Mouse (Mus musculus): Measurements from ENCODE around the gene Aff4.
"Not testable (repeated sequence)": the region's sequence is repeated elsewhere in the genome, so short reads cannot be mapped to it uniquely, and the experiment has no call there.

The Aff4 gene

GRCm38 (mm10) chr11:53341019-53341418, 9.6 kb upstream of the Aff4 start:
- DNase-seq: not testable (repeated sequence)

GRCm38 (mm10) chr11:53342711-53343110, 7.9 kb upstream of the Aff4 start:
- DNase-seq: no peak

- DNase-seq: peak; percentile 62
Observed at GRCm38 (mm10) chr11:53345328-53345727, 5.3 kb upstream of the Aff4 start.

DNA sequence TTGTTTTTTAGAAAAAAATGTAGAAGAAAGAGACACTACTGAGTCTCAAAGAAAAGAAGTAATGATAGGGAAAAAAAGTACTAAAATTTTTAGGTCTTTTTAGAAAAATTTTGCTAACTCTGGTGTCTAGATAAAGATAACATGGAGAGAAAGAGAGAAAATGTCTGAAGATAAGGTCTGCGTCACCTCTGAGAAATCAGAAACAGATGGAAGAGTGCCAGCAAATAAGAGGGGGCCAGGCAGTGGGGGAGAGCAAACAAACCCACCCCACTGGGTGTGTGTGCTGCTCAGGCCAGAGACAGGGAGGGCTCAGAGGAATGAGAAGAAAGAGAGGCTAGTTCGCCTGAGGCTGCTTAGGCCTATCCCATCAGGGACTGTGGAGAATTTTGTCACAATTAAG, 4.9 kb upstream of the Aff4 start:
- DNase-seq: no peak

- DNase-seq: peak; percentile 47
Observed at GRCm38 (mm10) chr11:53351224-53351942, 750 bp downstream of the Aff4 start.

- DNase-seq: no peak
Observed at GRCm38 (mm10) chr11:53351943-53352590, 1.4 kb downstream of the Aff4 start.

- no peak for DNase-seq
Observed at GRCm38 (mm10) chr11:53358504-53359155, 8.0 kb downstream of the Aff4 start.

- DNase-seq: no peak
Observed at GRCm38 (mm10) chr11:53367032-53367431, 16.4 kb downstream of the Aff4 start.

DNA sequence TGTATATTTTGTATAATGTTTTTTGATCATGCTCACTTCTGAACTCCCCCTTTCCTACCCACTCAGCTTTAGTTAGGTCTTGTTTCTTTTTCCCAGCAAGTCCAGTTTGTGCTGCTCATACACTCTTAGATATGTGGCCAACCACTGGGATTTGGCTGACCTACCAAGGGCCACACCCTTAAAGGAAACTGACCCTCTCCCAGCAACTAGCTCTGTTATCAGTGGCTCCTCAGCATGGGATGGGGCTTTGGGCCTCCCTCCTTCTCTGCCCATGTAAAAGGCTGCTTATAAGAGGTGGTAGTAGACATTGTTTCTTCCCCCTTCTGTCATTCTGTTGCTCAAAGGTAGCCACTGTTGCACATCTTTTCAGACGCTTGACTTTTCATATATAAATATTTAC, 28.3 kb downstream of the Aff4 start:
- DNase-seq: no peak

DNA sequence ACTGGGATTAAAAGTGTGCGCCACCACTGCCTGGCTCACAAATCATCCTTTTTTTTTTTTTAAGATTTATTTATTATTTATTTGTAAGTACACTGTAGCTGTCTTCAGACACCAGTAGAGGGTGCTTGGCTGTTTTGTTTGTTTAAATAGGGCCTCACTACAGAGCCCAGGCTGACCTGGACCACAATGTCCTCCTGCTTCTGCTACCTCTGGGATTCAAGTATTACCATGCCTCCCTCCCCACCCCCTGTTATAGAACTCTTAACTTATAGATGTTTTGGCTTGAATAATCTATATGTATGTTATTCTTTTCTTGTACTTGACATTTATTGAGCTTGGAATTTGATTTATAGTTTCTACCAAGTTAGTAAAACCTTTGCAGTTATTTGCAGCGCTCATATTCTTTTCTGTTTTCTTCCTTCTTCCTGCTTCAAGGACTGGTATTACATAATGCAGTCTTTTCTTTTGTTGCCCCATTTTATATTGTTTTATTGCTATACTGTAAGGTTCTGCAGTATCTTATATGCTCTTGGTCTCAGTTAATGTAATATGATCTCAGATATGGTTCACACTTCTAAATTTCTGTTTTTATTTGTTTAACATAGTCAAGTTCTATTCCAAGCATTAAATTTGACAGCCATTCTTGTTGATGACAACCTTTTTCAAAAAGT, 33.3 kb downstream of the Aff4 start:
- DNase-seq: no peak

- DNase-seq: no peak
Observed at GRCm38 (mm10) chr11:53393856-53394255, 43.2 kb downstream of the Aff4 start.

- DNase-seq: no peak
Observed at GRCm38 (mm10) chr11:53403638-53404037, 53.0 kb downstream of the Aff4 start.

DNA sequence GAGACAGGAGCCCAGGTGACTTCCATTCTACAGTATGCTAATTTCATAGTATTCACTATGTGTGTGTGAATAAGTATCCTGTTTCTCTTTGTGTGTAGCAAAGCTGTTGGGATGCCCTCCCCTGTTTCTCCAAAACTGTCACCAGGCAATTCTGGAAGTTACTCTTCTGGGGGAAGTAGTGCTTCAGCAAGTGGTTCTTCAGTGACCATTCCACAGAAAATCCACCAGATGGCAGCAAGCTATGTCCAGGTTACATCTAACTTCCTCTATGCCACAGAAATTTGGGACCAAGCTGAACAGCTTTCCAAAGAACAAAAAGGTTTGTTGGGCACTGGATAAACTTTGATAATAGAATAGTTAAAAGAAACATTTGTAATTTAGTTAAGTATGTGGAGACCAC, 61.1 kb downstream of the Aff4 start:
- no peak for DNase-seq

DNA sequence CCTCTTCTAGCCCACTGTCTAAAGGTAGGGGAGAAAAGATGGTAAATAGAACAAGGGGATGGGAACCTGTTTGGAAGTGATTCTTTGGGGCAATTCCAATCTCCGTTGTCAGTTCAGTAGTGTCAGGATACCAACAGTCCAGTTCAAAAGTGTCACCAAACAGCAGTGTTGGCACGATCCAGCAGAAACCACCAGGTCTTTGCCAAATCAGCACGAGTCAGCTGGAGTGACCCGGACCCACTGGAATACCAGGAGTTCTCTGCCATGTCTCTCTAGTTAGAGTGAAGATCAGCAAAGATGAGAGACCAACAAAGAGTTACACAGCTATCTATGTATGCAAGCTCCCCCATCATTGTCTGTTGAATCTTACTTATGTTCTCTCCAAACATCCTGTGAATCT, 63.2 kb downstream of the Aff4 start:
- no peak for DNase-seq

- no peak for DNase-seq
Observed at GRCm38 (mm10) chr11:53418048-53418447, 67.4 kb downstream of the Aff4 start.

- DNase-seq: no peak
Observed at GRCm38 (mm10) chr11:53423036-53423435, 72.4 kb downstream of the Aff4 start, which contains the start of gene Leap2. TSS of gene Leap2 (minus strand) at chr11:53423170.

- no peak for DNase-seq
Observed at GRCm38 (mm10) chr11:53424826-53425225, 74.2 kb downstream of the Aff4 start.

DNA sequence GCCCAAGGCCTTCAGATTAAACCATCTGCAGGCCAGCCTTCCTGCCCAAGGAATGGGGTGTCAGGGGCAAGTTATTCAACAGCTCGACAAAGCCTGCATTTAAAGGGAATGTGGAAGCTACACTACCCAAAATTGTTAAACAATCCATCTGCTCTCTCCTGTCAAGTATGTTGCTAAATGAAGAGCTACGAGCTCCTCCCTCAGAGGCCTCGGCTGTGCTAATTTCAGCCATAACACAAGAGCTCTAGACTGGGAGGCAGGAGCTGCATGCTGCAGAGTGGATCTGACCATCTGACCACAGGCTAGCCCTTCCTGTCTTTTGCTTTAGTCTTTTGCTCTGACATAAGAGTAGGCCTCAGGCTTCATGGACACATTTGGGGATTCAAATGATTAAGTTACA, 74.6 kb downstream of the Aff4 start:
- no peak for DNase-seq

GRCm38 (mm10) chr11:53425711-53426255, 75.2 kb downstream of the Aff4 start:
- DNase-seq: no peak

- not testable (repeated sequence) for DNase-seq
Observed at GRCm38 (mm10) chr11:53426914-53427313, 76.3 kb downstream of the Aff4 start.

DNA sequence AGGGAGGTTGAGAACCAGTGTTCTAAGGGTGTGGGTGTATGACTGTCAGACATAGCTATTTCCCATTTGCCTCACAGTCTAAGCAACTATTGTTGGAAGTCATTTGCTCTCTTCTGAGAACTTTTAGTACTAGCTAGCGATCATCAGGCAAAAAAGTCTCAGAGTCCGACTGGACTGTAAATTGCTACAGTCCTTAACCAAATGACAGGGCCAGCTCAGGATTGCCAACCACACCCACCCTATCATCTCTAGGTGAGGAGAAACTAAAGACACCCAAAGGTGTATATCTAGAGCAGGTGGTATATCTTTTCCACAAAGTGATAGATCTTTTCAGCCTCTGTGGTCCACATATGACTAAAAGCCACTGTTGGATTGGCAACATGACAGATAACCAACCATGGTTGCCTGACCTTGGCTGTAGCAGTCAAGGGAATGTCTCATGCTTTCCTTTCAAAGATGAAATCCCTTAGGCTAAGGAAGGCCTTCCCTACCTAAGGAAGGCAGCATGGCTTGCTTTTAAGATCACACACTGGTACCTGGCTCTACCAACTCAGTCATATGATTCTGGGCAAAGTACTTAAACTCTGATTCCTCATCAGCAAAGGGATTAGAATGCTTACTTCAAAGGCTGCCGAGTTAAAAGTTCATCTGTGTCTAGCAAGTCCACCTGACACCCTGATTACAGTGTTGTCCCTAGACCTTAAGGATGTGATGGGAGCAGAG, 77.5 kb downstream of the Aff4 start:
- DNase-seq: no peak

- DNase-seq: no peak
Observed at GRCm38 (mm10) chr11:53428716-53429057, 78.1 kb downstream of the Aff4 start.

GRCm38 (mm10) chr11:53429182-53429581, 78.5 kb downstream of the Aff4 start:
- no peak for DNase-seq
